Mouse (Mus musculus): ENCODE results near the gene Cxcl17. TPM values are rescaled to one million over a fixed set of nuclear protein-coding genes. Genes with fewer than 3 reads are reported as not detected.
"Not testable (repeated sequence)": the region's sequence is repeated elsewhere in the genome, so short reads cannot be mapped to it uniquely, and the experiment has no call there.

Gene Cxcl17
- total RNA-seq (2018; cell fraction: chromatin; rRNA removed): not detected
- not detected for total RNA-seq (2018; cell fraction: cytosol; rRNA removed)
- not detected for total RNA-seq (2018; cell fraction: nucleus; rRNA removed)
- polyA plus RNA-seq (2018): not detected in 3 replicates

DNA sequence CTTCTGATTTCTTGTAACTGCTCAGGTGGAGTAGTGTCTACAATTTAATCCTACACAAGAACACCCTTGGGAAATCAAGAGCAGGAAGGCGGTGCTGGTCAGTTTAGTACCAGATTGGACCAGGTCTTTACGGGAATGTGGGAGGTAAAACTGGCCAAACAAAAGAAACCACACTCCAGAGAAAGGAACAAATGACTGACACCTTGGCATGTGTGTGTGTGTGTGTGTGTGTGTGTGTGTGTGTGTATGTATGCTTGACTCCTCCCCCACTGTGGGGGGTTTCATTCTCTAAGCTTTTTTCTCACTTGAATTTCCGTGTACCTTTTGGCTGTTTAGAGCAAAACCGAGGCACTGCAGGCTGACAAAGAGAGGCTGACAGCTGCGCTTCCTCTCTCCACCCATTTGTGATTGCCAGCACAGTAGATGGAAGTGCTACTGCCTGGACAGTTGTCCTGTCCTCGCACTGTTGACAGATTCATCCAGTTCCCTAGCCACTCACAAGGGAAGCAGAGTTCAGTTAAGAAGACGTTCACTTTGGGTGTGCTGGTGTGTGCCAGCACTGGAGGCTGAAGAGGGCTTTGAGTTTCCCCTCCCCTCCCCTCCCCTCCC is at the start of gene Cxcl17:
Gene Cxcl17, minus strand, starts transcription at position 54 of the 609 bp plus-strand sequence.
- Histone ChIP-seq H3K36me3 (ENCODE audit: inconsistent target) (no peaks in the 10 kb centered on the region), H3K79me2 (ENCODE audit: inconsistent target) (no peaks in the 10 kb centered on the region), H3K4me3 (ENCODE audit: inconsistent target) (no peak within 1 kb of the TSS), H3K27ac (no peak within 1 kb of the TSS)
- WGBS (ENCODE audit: missing documents): 69% methylated on average over 6 of the region's 7 CpGs

DNA sequence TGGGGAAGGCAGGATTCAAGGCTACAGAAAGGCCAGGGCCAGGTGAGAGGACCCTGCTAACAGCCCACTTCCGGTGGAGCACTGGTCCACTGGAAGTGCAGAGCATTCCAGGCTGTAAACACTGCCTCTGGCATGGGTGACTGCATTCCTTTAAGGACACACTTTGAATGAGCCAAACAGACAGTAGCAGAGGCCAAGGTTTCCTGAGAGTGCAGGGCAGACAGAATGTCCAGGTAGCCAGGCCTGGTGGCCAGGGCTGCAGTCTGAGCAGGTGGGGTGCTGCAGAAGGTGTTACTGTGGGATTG is 49.3 kb upstream of the Cxcl17 start:
- no CpG with 5 or more reads among the region's 1 CpGs for WGBS (ENCODE audit: missing documents)
- not testable (repeated sequence) for H3K4me3 ChIP-seq (ENCODE audit: inconsistent target); H3K79me2 ChIP-seq (ENCODE audit: inconsistent target); H3K27ac ChIP-seq; H3K36me3 ChIP-seq (ENCODE audit: inconsistent target)

DNA sequence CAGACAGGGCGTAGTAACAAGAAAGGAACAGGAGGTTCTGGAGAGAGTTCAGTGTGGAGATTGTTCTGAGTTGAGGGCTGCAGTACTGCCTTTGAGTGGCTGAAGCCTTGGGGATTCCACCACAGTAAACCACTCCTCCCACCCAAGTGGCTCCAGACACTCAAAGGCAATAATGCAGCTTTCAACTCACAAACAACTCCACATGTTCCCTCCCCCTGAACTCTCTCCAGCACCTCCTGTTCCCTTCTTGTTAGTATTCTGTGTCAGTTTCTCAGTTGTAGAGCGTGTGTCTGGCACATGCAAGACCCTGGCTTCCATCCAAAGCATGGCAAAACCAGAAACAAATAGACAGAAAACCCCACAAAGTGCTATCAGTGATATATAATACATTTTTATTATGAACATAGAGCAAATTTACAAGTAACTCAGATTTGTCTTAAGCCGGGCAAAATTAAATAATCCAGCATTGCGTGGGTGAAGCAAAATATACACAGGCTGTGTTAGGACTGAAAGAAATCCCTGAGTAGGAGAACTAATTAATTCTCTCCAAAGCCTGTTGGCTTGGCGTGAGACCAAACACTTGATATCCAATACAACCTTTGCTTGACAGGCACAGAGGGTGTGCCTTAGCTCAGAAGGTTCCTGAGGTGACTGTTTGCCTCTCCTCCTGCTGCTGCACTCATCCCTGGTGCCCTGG is 48.8 kb upstream of the Cxcl17 start:
- not testable (repeated sequence) for H3K27ac ChIP-seq; H3K36me3 ChIP-seq (ENCODE audit: inconsistent target); H3K79me2 ChIP-seq (ENCODE audit: inconsistent target); H3K4me3 ChIP-seq (ENCODE audit: inconsistent target)
- WGBS (ENCODE audit: missing documents): 85% methylated on average over 2 of the region's 5 CpGs

DNA sequence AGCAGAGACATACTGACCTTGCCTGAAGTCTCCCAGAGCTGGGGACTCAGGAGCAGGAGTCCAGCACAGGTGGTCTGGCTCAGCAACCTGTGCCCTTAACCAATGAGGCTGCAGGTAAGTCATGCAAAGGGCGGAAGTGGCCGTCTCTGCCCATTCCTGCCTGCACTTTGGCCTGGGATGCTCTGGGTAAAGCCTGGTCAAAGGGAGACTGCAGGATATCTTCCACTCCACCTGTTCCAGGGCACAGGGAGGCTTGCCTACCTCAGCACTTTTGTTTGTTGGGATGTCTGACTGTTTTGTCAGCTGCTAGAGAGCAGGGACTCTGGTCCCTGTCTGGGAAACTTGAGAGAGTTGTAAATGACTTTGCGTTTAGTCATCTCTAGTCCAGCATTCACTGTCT is 39.4 kb upstream of the Cxcl17 start:
- H3K27ac ChIP-seq: no peak overlapping the region
- H3K79me2 ChIP-seq (ENCODE audit: inconsistent target): no peaks in the 10 kb centered on the region
- WGBS (ENCODE audit: missing documents): 93% methylated on average over 3 of the region's 3 CpGs
- H3K36me3 ChIP-seq (ENCODE audit: inconsistent target): no peaks in the 10 kb centered on the region
- H3K4me3 ChIP-seq (ENCODE audit: inconsistent target): no peak overlapping the region

DNA sequence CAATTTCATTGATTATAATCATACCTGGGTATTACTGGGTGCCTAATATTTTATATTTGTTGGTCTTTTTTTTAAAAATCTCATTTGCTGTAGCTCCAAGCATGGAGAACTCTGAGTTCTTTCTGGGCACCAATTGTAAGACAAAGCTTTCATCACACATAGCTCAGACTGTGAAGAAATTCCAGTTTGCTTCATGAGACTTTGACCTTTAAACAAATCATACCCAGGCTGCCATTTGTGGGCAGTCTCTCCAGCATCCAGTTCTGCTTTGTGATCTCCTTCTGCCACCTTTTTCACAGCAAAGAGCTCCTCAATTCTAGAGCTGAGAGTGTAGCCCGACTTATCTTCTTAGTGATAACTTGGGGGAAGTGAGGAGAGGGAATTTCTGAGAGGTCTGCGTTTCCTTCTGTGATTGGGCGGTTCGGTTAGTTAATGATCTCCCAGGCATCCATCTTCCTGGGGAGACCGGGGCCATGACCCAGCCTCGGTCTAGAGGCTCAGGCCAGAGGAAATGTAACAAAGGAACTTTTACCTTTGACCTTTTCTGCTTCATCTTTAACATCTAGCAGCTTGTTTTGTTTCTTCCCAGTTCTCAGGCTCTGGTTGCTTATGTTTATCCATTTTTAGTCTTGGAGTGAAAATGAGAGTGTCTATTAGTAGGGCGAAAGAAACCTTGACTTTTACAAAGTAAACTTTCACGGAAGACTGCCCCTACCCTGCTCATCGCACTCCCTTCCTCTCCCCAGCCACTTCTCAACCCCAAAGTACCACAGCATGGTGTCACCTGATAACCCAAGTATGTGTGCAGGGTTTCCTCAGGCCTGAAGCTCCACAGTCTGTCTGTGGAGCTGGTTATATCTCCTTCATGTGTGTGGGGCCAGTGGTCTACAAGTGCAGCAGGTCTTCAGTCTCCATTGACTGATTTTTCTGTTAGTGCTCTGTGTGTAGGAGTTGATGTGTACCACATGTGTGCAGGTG is 37.5 kb upstream of the Cxcl17 start:
- H3K36me3 ChIP-seq (ENCODE audit: inconsistent target): no peaks in the 10 kb centered on the region
- H3K27ac ChIP-seq: no peak overlapping the region
- WGBS (ENCODE audit: missing documents): 88% methylated on average over 9 of the region's 9 CpGs
- no peak overlapping the region for H3K4me3 ChIP-seq (ENCODE audit: inconsistent target)
- H3K79me2 ChIP-seq (ENCODE audit: inconsistent target): no peaks in the 10 kb centered on the region

DNA sequence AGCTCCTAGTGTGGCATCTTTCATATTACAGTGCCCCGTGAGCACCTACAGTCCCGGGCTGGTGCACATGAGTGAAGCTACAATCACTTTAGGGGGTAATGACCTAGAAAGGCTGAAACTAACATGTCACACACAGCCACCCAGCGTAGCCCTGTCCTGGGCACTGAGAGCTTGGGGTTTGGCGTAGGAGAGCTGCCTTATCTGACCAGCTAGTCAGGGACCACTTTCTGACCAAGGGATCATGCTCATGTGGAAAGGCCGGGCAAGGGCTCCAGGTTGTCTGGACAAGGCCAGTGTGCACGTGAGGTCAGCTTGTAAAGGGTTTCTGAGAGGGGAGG is 28.1 kb upstream of the Cxcl17 start:
- 85% methylated on average over 6 of the region's 6 CpGs for WGBS (ENCODE audit: missing documents)
- Histone ChIP-seq H3K36me3 (ENCODE audit: inconsistent target) (no peaks in the 10 kb centered on the region), H3K79me2 (ENCODE audit: inconsistent target) (no peaks in the 10 kb centered on the region), H3K4me3 (ENCODE audit: inconsistent target) (no peak overlapping the region), H3K27ac (no peak overlapping the region)

DNA sequence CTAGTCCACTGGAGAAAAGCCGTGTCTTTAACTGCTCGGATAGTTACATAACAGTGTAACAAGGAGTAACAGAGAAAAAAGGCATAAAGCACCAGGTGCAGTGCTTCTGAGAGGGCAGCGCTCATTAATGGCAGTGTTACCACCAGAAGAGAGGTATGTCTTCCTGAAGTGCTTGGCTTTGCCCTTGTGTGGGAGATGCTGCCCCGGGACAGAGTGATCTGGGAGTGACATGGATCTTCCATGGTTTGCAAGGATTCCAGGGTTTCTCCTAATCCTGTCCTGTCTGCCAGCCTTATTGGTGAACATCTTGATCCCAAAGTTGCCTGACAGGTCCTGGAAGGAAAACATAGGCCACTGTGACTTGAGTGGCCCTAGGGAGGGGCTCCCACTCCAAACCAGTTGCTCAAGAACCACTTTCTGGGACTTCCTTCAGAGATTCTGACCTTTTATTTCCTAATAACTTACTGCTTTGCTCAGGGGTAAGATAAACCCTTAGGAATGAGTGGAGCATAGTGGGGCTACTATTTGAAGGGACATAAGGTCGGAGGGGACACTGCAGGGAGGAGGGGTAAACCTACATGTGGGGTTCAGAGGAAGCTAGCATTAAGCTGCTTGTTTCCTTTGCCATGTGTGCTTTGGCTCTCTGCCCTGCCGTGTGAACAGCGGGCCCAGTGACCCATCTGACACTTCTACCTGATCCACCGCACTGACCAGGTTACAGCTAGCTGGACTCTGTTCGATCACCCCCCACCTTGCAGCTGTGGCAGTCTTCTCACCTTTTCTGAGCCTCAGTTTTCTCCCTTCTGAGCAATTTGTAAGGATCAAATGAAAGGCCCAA is 27.5 kb upstream of the Cxcl17 start:
- Histone ChIP-seq H3K36me3 (ENCODE audit: inconsistent target) (no peaks in the 10 kb centered on the region), H3K27ac (no peak overlapping the region)
- WGBS (ENCODE audit: missing documents): 76% methylated on average over 9 of the region's 9 CpGs

DNA sequence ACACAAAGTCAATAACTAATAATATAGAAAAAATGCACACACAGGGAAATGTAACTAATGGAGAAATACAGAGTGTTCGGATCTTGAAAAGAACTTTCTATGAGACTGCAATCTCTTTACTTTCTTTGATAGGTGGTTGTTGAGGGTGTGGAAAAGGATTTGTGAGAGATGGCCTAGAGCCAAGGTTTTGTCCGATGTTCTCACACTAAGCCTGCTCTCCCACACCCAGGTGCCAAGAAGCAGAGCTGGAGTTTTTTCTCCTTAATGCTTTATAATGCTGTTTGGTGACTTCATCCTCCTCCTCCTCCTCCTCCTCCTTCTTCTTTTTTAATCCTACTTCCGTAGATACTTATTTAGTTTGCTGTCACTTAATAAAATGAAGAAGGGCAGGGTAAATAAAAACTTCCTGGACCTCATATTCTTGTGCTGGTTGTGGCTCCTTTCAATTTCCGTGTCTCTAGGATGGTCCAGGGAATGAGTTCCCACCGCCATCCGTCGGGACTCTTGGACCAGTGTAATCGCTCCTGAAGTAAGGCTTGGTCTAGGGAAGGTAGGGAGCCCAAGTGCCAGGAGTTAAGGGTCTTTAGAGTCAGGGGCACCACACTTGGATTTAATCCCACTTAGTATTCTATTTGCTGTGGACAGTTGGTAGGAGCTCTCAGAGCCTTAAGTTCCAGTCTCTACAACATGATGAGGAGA is 26.6 kb upstream of the Cxcl17 start:
- H3K4me3 ChIP-seq (ENCODE audit: inconsistent target): no peak overlapping the region
- no peaks in the 10 kb centered on the region for H3K79me2 ChIP-seq (ENCODE audit: inconsistent target)
- H3K27ac ChIP-seq: no peak overlapping the region
- no peaks in the 10 kb centered on the region for H3K36me3 ChIP-seq (ENCODE audit: inconsistent target)
- WGBS (ENCODE audit: missing documents): 95% methylated on average over 8 of the region's 8 CpGs

More for the DNA sequence above, 27.5 kb upstream of the Cxcl17 start:
- Histone ChIP-seq H3K4me3 (ENCODE audit: inconsistent target) (no peak overlapping the region), H3K79me2 (ENCODE audit: inconsistent target) (no peaks in the 10 kb centered on the region)

DNA sequence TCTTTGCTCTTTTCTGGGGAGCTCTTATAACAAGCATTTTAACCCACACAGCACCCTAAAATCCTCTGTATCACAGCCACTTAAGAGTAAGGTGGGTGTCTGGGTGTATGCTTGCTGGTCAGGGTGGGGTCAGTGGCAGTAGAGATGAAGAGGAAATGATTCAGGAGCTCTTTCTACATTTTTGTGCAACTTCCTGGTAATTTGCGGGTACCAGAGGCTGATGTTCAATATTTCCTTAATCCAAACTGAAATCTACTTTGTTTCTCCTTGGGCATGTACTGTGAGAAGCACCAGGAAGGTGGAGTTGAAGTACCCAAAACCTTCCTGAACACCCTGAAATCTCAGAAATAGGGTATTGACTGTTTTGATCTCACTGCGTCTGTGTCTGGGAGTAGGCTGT is 24.0 kb upstream of the Cxcl17 start:
- 22% methylated on average over 2 of the region's 2 CpGs for WGBS (ENCODE audit: missing documents)
- H3K4me3 ChIP-seq (ENCODE audit: inconsistent target): no peak overlapping the region
- H3K27ac ChIP-seq: peak overlapping the region; percentile 69
- no peaks in the 10 kb centered on the region for H3K79me2 ChIP-seq (ENCODE audit: inconsistent target)
- H3K36me3 ChIP-seq (ENCODE audit: inconsistent target): no peaks in the 10 kb centered on the region

DNA sequence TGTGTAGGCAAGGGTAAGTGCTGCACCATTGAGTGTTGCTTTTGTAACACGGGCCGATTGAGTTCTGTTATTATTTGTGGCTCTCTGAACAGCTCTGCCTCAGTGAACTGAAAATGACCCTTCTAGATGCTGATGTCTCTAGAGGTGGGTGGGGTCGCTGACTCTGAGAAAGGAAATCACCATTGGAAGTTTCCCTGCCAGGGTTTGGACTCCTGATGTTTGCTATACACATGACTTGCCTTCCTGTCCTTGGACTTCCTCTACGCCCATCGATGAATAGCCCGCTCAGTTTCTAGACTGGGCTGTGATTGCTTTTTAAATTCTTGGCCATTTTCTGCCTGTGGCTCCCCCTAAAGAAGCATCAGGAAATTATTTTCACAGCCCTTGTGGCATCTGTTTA is 23.5 kb upstream of the Cxcl17 start:
- H3K27ac ChIP-seq: peak overlapping the region; percentile 69

DNA sequence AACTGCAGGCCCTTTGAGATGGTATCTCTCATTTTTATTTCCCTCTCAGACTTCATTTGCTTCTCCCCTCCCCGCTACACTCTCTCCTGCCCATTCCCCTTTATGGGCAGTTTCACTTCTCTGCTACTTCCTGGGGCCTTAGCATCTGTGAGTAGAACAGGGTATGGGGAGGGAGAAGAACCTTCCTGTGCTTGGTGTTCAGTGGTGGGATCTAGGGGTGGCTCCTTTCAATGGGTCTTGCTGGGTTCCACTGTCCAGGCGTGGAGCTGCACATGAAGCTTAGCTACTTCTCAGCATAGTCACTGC is 22.8 kb upstream of the Cxcl17 start:
- Histone ChIP-seq H3K27ac (peak overlapping the region; percentile 69), H3K36me3 (ENCODE audit: inconsistent target) (no peaks in the 10 kb centered on the region), H3K79me2 (ENCODE audit: inconsistent target) (no peaks in the 10 kb centered on the region), H3K4me3 (ENCODE audit: inconsistent target) (no peak overlapping the region)
- 53% methylated on average over 2 of the region's 2 CpGs for WGBS (ENCODE audit: missing documents)

More for the DNA sequence above, 23.5 kb upstream of the Cxcl17 start:
- Histone ChIP-seq H3K36me3 (ENCODE audit: inconsistent target) (no peaks in the 10 kb centered on the region), H3K79me2 (ENCODE audit: inconsistent target) (no peaks in the 10 kb centered on the region), H3K4me3 (ENCODE audit: inconsistent target) (no peak overlapping the region)
- WGBS (ENCODE audit: missing documents): 49% methylated on average over 6 of the region's 6 CpGs

DNA sequence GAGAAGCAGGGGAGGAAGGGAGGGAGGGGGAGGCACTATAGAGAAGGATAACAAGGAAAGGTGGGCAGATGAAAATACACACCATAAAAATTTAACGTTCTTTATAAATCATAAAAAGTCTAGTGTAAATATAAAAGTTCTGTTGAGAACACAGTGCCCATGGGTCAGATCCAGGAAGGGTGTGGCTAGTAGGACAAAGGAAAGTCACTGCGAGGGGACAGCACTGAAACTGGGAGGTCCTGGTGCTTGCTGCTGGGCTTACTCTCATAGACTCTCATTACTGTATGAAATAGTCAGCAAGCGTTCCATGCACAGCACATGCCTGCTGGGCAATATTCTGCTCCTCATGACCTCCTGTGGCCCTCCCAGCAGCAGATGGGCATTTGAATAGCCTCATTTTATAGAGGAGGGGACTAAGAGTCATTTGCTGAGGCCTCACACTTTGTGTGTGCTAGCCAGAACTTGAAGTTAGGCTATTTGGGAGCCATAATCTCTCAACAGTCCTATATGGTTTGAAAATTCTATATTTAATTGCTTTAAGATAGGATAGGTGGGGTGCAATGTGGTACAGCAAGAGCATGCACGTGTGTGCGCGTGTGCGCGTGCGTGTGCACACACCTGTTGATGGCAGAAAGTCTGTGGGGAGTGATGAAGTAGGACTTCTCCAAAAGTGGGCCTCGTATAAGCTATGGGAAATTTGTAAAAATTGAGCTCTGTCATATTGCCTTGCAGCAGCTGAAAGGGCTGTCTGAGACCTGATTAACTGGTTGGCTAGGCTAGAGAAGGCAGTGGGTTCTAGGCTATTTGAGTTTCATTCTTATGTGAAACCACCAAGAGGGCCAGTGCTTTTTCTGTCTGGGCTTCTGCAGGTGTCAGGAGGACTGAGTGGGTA is 22.2 kb upstream of the Cxcl17 start:
- no peak overlapping the region for H3K4me3 ChIP-seq (ENCODE audit: inconsistent target)
- WGBS (ENCODE audit: missing documents): 83% methylated on average over 10 of the region's 10 CpGs
- no peaks in the 10 kb centered on the region for H3K79me2 ChIP-seq (ENCODE audit: inconsistent target)
- no peaks in the 10 kb centered on the region for H3K36me3 ChIP-seq (ENCODE audit: inconsistent target)
- peak overlapping the region; percentile 69 for H3K27ac ChIP-seq

All from macrophage (primary cell).